Mouse (Mus musculus): ENCODE results near the gene Egfl6. TPM values are rescaled to one million over a fixed set of nuclear protein-coding genes. Genes with fewer than 3 reads are reported as not detected.
A peak's percentile ranks its signal among the peaks of the same experiment; 100 is the strongest.
"Not testable (repeated sequence)": the region's sequence is repeated elsewhere in the genome, so short reads cannot be mapped to it uniquely, and the experiment has no call there.

The Egfl6 gene
- polyA plus RNA-seq, 1 experiment = not detected

- H3K79me2 ChIP-seq (ENCODE audit: control insufficient read depth, insufficient read depth) = no peaks in the 10 kb centered on the region
- no peak overlapping the region for H3K4me2 ChIP-seq (ENCODE audit: low read depth)
- no peaks in the 10 kb centered on the region for H3K27me3 ChIP-seq (ENCODE audit: control insufficient read depth, insufficient read depth, insufficient read length)
- H3ac ChIP-seq (ENCODE audit: control insufficient read depth, insufficient read length) = no peak overlapping the region
- no peak overlapping the region for H3K4me3 ChIP-seq
- H3K36me3 ChIP-seq (ENCODE audit: control insufficient read depth, insufficient read depth) = no peaks in the 10 kb centered on the region
- TF ChIP-seq SRF (IDR thresholded peaks at IDR 0.05; ENCODE audit: control insufficient read depth, insufficient read length, low read depth) = no peak
Observed at GRCm38 (mm10) chrX:166516631-166517030, 68.9 kb downstream of the Egfl6 start.

- Histone ChIP-seq H3K27me3 (ENCODE audit: control insufficient read depth, insufficient read depth, insufficient read length) (no peaks in the 10 kb centered on the region), H3K79me2 (ENCODE audit: control insufficient read depth, insufficient read depth) (no peaks in the 10 kb centered on the region), H3K4me3 (no peak overlapping the region), H3ac (ENCODE audit: control insufficient read depth, insufficient read length) (no peak overlapping the region), H3K36me3 (ENCODE audit: control insufficient read depth, insufficient read depth) (no peaks in the 10 kb centered on the region), H3K4me2 (ENCODE audit: low read depth) (no peak overlapping the region)
- TF ChIP-seq TCF12 (IDR thresholded peaks at IDR 0.05; ENCODE audit: insufficient read depth, poor library complexity, severe bottlenecking) (no peak), REST (IDR thresholded peaks at IDR 0.05; ENCODE audit: insufficient read depth, insufficient read length) (no peak), MYOG (IDR thresholded peaks at IDR 0.05; ENCODE audit: control insufficient read depth in 1 of 3, insufficient read depth in 1 of 3, insufficient read length in 2 of 3, low read depth in 2 of 3) (no peak), SRF (IDR thresholded peaks at IDR 0.05; ENCODE audit: control insufficient read depth, insufficient read length, low read depth) (no peak), USF1 (IDR thresholded peaks at IDR 0.05; ENCODE audit: low read depth) (no peak), E2F4 (IDR thresholded peaks at IDR 0.05; ENCODE audit: insufficient read depth) (no peak), CEBPB (IDR thresholded peaks at IDR 0.05; ENCODE audit: insufficient read depth, poor library complexity, severe bottlenecking) (no peak), MYOD1 (IDR thresholded peaks at IDR 0.05; ENCODE audit: control insufficient read depth in 1 of 3, insufficient read length in 2 of 3, low read depth in 2 of 3) (no peak), POLR2A (IDR thresholded peaks at IDR 0.05; ENCODE audit: insufficient read length, low read depth) (no peak), POLR2AphosphoS2 (IDR thresholded peaks at IDR 0.05; ENCODE audit: insufficient read length, low read depth) (no peak), MAX (IDR thresholded peaks at IDR 0.05; ENCODE audit: low read depth) (no peak), TCF3 (IDR thresholded peaks at IDR 0.05; ENCODE audit: insufficient read length, low read depth) (no peak)
Observed at GRCm38 (mm10) chrX:166515923-166516322, 69.6 kb downstream of the Egfl6 start.

GRCm38 (mm10) chrX:166514035-166514434, 71.5 kb downstream of the Egfl6 start:
- not testable (repeated sequence) for H3K27me3 ChIP-seq (ENCODE audit: control insufficient read depth, insufficient read depth, insufficient read length); H3K36me3 ChIP-seq (ENCODE audit: control insufficient read depth, insufficient read depth); H3K79me2 ChIP-seq (ENCODE audit: control insufficient read depth, insufficient read depth); H3ac ChIP-seq (ENCODE audit: control insufficient read depth, insufficient read length); H3K4me3 ChIP-seq; H3K4me2 ChIP-seq (ENCODE audit: low read depth)

GRCm38 (mm10) chrX:166512071-166512470, 73.4 kb downstream of the Egfl6 start:
- Histone ChIP-seq H3K4me2 (ENCODE audit: low read depth) (no peak overlapping the region), H3K79me2 (ENCODE audit: control insufficient read depth, insufficient read depth) (no peaks in the 10 kb centered on the region), H3K27me3 (ENCODE audit: control insufficient read depth, insufficient read depth, insufficient read length) (no peaks in the 10 kb centered on the region), H3K4me3 (no peak overlapping the region), H3ac (ENCODE audit: control insufficient read depth, insufficient read length) (no peak overlapping the region), H3K36me3 (ENCODE audit: control insufficient read depth, insufficient read depth) (no peaks in the 10 kb centered on the region)
- TF ChIP-seq CEBPB (IDR thresholded peaks at IDR 0.05; ENCODE audit: insufficient read depth, poor library complexity, severe bottlenecking) = no peak
- TF ChIP-seq TCF12 (IDR thresholded peaks at IDR 0.05; ENCODE audit: insufficient read depth, poor library complexity, severe bottlenecking) = no peak
- TF ChIP-seq MYOD1 (IDR thresholded peaks at IDR 0.05; ENCODE audit: control insufficient read depth in 1 of 3, insufficient read length in 2 of 3, low read depth in 2 of 3) = no peak
- TF ChIP-seq REST (IDR thresholded peaks at IDR 0.05; ENCODE audit: insufficient read depth, insufficient read length) = no peak
- TF ChIP-seq MAX (IDR thresholded peaks at IDR 0.05; ENCODE audit: low read depth) = no peak
- TF ChIP-seq SRF (IDR thresholded peaks at IDR 0.05; ENCODE audit: control insufficient read depth, insufficient read length, low read depth) = no peak
- no peak for TF ChIP-seq MYOG (IDR thresholded peaks at IDR 0.05; ENCODE audit: control insufficient read depth in 1 of 3, insufficient read depth in 1 of 3, insufficient read length in 2 of 3, low read depth in 2 of 3)
- TF ChIP-seq POLR2A (IDR thresholded peaks at IDR 0.05; ENCODE audit: insufficient read length, low read depth) = no peak
- no peak for TF ChIP-seq USF1 (IDR thresholded peaks at IDR 0.05; ENCODE audit: low read depth)
- TF ChIP-seq TCF3 (IDR thresholded peaks at IDR 0.05; ENCODE audit: insufficient read length, low read depth) = no peak

GRCm38 (mm10) chrX:166511107-166511506, 74.4 kb downstream of the Egfl6 start:
- TF ChIP-seq POLR2A (IDR thresholded peaks at IDR 0.05; ENCODE audit: insufficient read length, low read depth) (no peak), USF1 (IDR thresholded peaks at IDR 0.05; ENCODE audit: low read depth) (no peak), POLR2AphosphoS2 (IDR thresholded peaks at IDR 0.05; ENCODE audit: insufficient read length, low read depth) (no peak), MAX (IDR thresholded peaks at IDR 0.05; ENCODE audit: low read depth) (no peak), MYOD1 (IDR thresholded peaks at IDR 0.05; ENCODE audit: control insufficient read depth in 1 of 3, insufficient read length in 2 of 3, low read depth in 2 of 3) (no peak), CEBPB (IDR thresholded peaks at IDR 0.05; ENCODE audit: insufficient read depth, poor library complexity, severe bottlenecking) (no peak), REST (IDR thresholded peaks at IDR 0.05; ENCODE audit: insufficient read depth, insufficient read length) (no peak), E2F4 (IDR thresholded peaks at IDR 0.05; ENCODE audit: insufficient read depth) (no peak), SRF (IDR thresholded peaks at IDR 0.05; ENCODE audit: control insufficient read depth, insufficient read length, low read depth) (no peak), TCF12 (IDR thresholded peaks at IDR 0.05; ENCODE audit: insufficient read depth, poor library complexity, severe bottlenecking) (no peak), MYOG (IDR thresholded peaks at IDR 0.05; ENCODE audit: control insufficient read depth in 1 of 3, insufficient read depth in 1 of 3, insufficient read length in 2 of 3, low read depth in 2 of 3) (no peak), TCF3 (IDR thresholded peaks at IDR 0.05; ENCODE audit: insufficient read length, low read depth) (no peak)
- peak overlapping the region; percentile 72 for H3K4me2 ChIP-seq (ENCODE audit: low read depth)

More at GRCm38 (mm10) chrX:166511107-166511506, 74.4 kb downstream of the Egfl6 start:
- no peak overlapping the region for H3ac ChIP-seq (ENCODE audit: control insufficient read depth, insufficient read length)
- H3K4me3 ChIP-seq = peak overlapping the region; percentile 43
- H3K36me3 ChIP-seq (ENCODE audit: control insufficient read depth, insufficient read depth) = no peaks in the 10 kb centered on the region
- H3K27me3 ChIP-seq (ENCODE audit: control insufficient read depth, insufficient read depth, insufficient read length) = no peaks in the 10 kb centered on the region
- H3K79me2 ChIP-seq (ENCODE audit: control insufficient read depth, insufficient read depth) = no peaks in the 10 kb centered on the region

All from myocyte (in vitro differentiated cells).